Comparison of ENCODE assay signal across 8 mouse cellular contexts in genomic region chrX:20920249-20920843, GRCm38 (mm10). TPM values are rescaled to one million over a fixed set of nuclear protein-coding genes. Genes with fewer than 3 reads are reported as not detected.
A peak's percentile ranks its signal among the peaks of the same experiment; 100 is the strongest.
DNase-seq lines count a peak whose midpoint lies in the region; ATAC-seq and TF ChIP-seq lines count a peak whose summit lies in the region.

No protein-coding gene starts in this region.

- no peak for DNase-seq in kidney, postnatal 36 days
- peak; percentile 7 for DNase-seq in NIH3T3 (ENCODE audit: low read depth)
- no peak for DNase-seq in thymus, postnatal 14 days
- no peak for DNase-seq in thymus, postnatal 4 days

- no peak for TF ChIP-seq POLR2A in small intestine, adult 2 months (IDR thresholded peaks at IDR 0.05; ENCODE audit: low read depth, low read length)

- H3K4me2 ChIP-seq in kidney, embryonic 16.5 days (replicated peaks; ENCODE audit: low read depth, low read length): peak overlapping the region; percentile 61
- H3K4me2 ChIP-seq in embryonic facial prominence, embryonic 15.5 days (replicated peaks): peak overlapping the region; percentile 84
- H3K4me2 ChIP-seq in limb, embryonic 12.5 days: peak overlapping the region; percentile 62

- 13% methylated on average over 34 of the region's 49 CpGs for WGBS in kidney, embryonic 16.5 days
- 12% methylated on average over 46 of the region's 49 CpGs for WGBS in embryonic facial prominence, embryonic 15.5 days
- 15% methylated on average over 42 of the region's 49 CpGs for WGBS in limb, embryonic 12.5 days
- 16% methylated on average over 49 of the region's 49 CpGs for WGBS in small intestine, adult 2 months

- no peaks in the 10 kb centered on the region for H3K36me3 ChIP-seq in kidney, embryonic 16.5 days (ENCODE audit: insufficient read depth, low read length)
- H3K36me3 ChIP-seq in embryonic facial prominence, embryonic 15.5 days: no peaks in the 10 kb centered on the region
- no peaks in the 10 kb centered on the region for H3K36me3 ChIP-seq in limb, embryonic 12.5 days
- no peaks in the 10 kb centered on the region for H3K36me3 ChIP-seq in small intestine, adult 2 months (ENCODE audit: control insufficient read depth, insufficient read depth, low read length)

- H3K27me3 ChIP-seq in kidney, embryonic 16.5 days (ENCODE audit: insufficient read depth, low read length): peaks cover 5% of the 10 kb centered on the region; the same call in 1 of the 2 replicates
- H3K27me3 ChIP-seq in embryonic facial prominence, embryonic 15.5 days: 0 out of 2 replicates have a peak, but pooled peaks cover 8% of the 10 kb centered on the region
- H3K27me3 ChIP-seq in limb, embryonic 12.5 days: peaks cover 14% of the 10 kb centered on the region; the same call in 1 of the 2 replicates
- peaks cover 9% of the 10 kb centered on the region; the same call in 1 of the 2 replicates for H3K27me3 ChIP-seq in small intestine, adult 2 months (ENCODE audit: control insufficient read depth, insufficient read depth, low read length)

- 0 out of 2 replicates have a peak, but pooled peaks cover 2% of the 10 kb centered on the region for H3K4me1 ChIP-seq in kidney, embryonic 16.5 days (ENCODE audit: insufficient read depth, low read length)
- peaks cover 6% of the 10 kb centered on the region; the same call in 1 of the 2 replicates for H3K4me1 ChIP-seq in embryonic facial prominence, embryonic 15.5 days
- no peaks in the 10 kb centered on the region for H3K4me1 ChIP-seq in limb, embryonic 12.5 days (replicated peaks)
- H3K4me1 ChIP-seq in small intestine, adult 2 months (ENCODE audit: control insufficient read depth, insufficient read depth, insufficient read length, low read length): peaks cover 4% of the 10 kb centered on the region; the same call in 1 of the 2 replicates

- no peak overlapping the region for H3K9ac ChIP-seq in kidney, embryonic 16.5 days (replicated peaks; ENCODE audit: low read length)
- no peak overlapping the region for H3K9ac ChIP-seq in embryonic facial prominence, embryonic 15.5 days
- no peak overlapping the region for H3K9ac ChIP-seq in limb, embryonic 12.5 days (replicated peaks)

- H3K9me3 ChIP-seq in kidney, embryonic 16.5 days (ENCODE audit: low read length): no peaks in the 10 kb centered on the region
- no peaks in the 10 kb centered on the region for H3K9me3 ChIP-seq in embryonic facial prominence, embryonic 15.5 days (replicated peaks)
- H3K9me3 ChIP-seq in limb, embryonic 12.5 days: no peaks in the 10 kb centered on the region

- ATAC-seq in kidney, embryonic 16.5 days (ENCODE audit: low FRiP score, low TSS enrichment): peak; percentile 58
- ATAC-seq in embryonic facial prominence, embryonic 15.5 days (ENCODE audit: insufficient number of reproducible peaks, low FRiP score, low TSS enrichment, low read depth): 0 out of 2 replicates have a peak, but pooled peaks have one; percentile 19
- ATAC-seq in limb, embryonic 12.5 days (ENCODE audit: insufficient number of reproducible peaks, insufficient read depth, low FRiP score, low TSS enrichment, low read depth): no peak; the same call in 1 of the 2 replicates

- TF ChIP-seq CTCF in small intestine, adult 2 months (IDR thresholded peaks at IDR 0.05; ENCODE audit: extremely low read depth, insufficient read length, insufficient replicate concordance, low read depth, low read length): no peak

- H3K27ac ChIP-seq in kidney, embryonic 16.5 days (ENCODE audit: low read length): no peak overlapping the region
- H3K27ac ChIP-seq in embryonic facial prominence, embryonic 15.5 days (replicated peaks): no peak overlapping the region
- H3K27ac ChIP-seq in limb, embryonic 12.5 days: no peak overlapping the region
- no peak overlapping the region for H3K27ac ChIP-seq in small intestine, adult 2 months (ENCODE audit: insufficient read depth, low read depth, low read length)

- H3K4me3 ChIP-seq in kidney, embryonic 16.5 days (ENCODE audit: low read length): peak overlapping the region; percentile 45
- peak overlapping the region; percentile 44 for H3K4me3 ChIP-seq in embryonic facial prominence, embryonic 15.5 days (replicated peaks)
- H3K4me3 ChIP-seq in limb, embryonic 12.5 days (replicated peaks): peak overlapping the region; percentile 39
- H3K4me3 ChIP-seq in small intestine, adult 2 months (ENCODE audit: low read depth, low read length): peak overlapping the region; percentile 60

RNA-seq across cellular contexts. Expression of gene Syn1, which starts 0.5 kb away (rescaled TPM):
- 0.27 and 0.51 TPM in 2 replicates for polyA plus RNA-seq in kidney, embryonic 16.5 days (2015; fragmentation: Nextera tagmentation; extraction: Ambion mirVana)
- polyA plus RNA-seq in embryonic facial prominence, embryonic 15.5 days (2015; fragmentation: Nextera tagmentation; extraction: Ambion mirVana): 1.00 and 1.4 TPM in 2 replicates
- polyA plus RNA-seq in limb, embryonic 12.5 days (2016; fragmentation: Nextera tagmentation; extraction: Ambion mirVana): 0.14 and 0.20 TPM in 2 replicates
- polyA plus RNA-seq in small intestine, adult 2 months (2012; rRNA removed): 1.3 and 1.6 TPM in 2 replicates

RNA-seq across cellular contexts. Expression of gene Cfp, which starts 11.0 kb away (rescaled TPM):
- 6.7 and 8.2 TPM in 2 replicates for polyA plus RNA-seq in kidney, embryonic 16.5 days (2015; fragmentation: Nextera tagmentation; extraction: Ambion mirVana)
- 7.7 and 8.1 TPM in 2 replicates for polyA plus RNA-seq in embryonic facial prominence, embryonic 15.5 days (2015; fragmentation: Nextera tagmentation; extraction: Ambion mirVana)
- 2.9 and 3.6 TPM in 2 replicates for polyA plus RNA-seq in limb, embryonic 12.5 days (2016; fragmentation: Nextera tagmentation; extraction: Ambion mirVana)
- 8.8 and 10.5 TPM in 2 replicates for polyA plus RNA-seq in small intestine, adult 2 months (2012; rRNA removed)

RNA-seq across cellular contexts. Expression of gene Elk1, which starts 30.1 kb away (rescaled TPM):
- 13.6 and 17.1 TPM in 2 replicates for polyA plus RNA-seq in kidney, embryonic 16.5 days (2015; fragmentation: Nextera tagmentation; extraction: Ambion mirVana)
- 14.1 and 15.3 TPM in 2 replicates for polyA plus RNA-seq in embryonic facial prominence, embryonic 15.5 days (2015; fragmentation: Nextera tagmentation; extraction: Ambion mirVana)
- polyA plus RNA-seq in limb, embryonic 12.5 days (2016; fragmentation: Nextera tagmentation; extraction: Ambion mirVana): 17.7 and 18.1 TPM in 2 replicates
- 2.5 and 4.1 TPM in 2 replicates for polyA plus RNA-seq in small intestine, adult 2 months (2012; rRNA removed)

RNA-seq across cellular contexts. Expression of gene Uxt, which starts 41.5 kb away (rescaled TPM):
- polyA plus RNA-seq in kidney, embryonic 16.5 days (2015; fragmentation: Nextera tagmentation; extraction: Ambion mirVana): 58.0 and 58.7 TPM in 2 replicates
- polyA plus RNA-seq in embryonic facial prominence, embryonic 15.5 days (2015; fragmentation: Nextera tagmentation; extraction: Ambion mirVana): 52.2 and 56.1 TPM in 2 replicates
- 57.4 and 60.6 TPM in 2 replicates for polyA plus RNA-seq in limb, embryonic 12.5 days (2016; fragmentation: Nextera tagmentation; extraction: Ambion mirVana)
- polyA plus RNA-seq in small intestine, adult 2 months (2012; rRNA removed): 3.5 and 7.4 TPM in 2 replicates

RNA-seq across cellular contexts. Expression of gene Timp1, which starts 50.4 kb away (rescaled TPM):
- 19.3 and 21.1 TPM in 2 replicates for polyA plus RNA-seq in kidney, embryonic 16.5 days (2015; fragmentation: Nextera tagmentation; extraction: Ambion mirVana)
- 43.2 and 44.4 TPM in 2 replicates for polyA plus RNA-seq in embryonic facial prominence, embryonic 15.5 days (2015; fragmentation: Nextera tagmentation; extraction: Ambion mirVana)
- polyA plus RNA-seq in limb, embryonic 12.5 days (2016; fragmentation: Nextera tagmentation; extraction: Ambion mirVana): 14.7 and 15.6 TPM in 2 replicates
- 1.3 and 6.9 TPM in 2 replicates for polyA plus RNA-seq in small intestine, adult 2 months (2012; rRNA removed)
